Mouse (Mus musculus): Measurements from ENCODE around the gene Ypel2. TPM values are rescaled to one million over a fixed set of nuclear protein-coding genes. Genes with fewer than 3 reads are reported as not detected.

Ypel2 gene
- polyA plus RNA-seq, 1 experiment from 2014 or later, result 7.7 TPM

- Histone ChIP-seq H3K27me3 (replicated peaks) (no peaks in the 10 kb centered on the region), H3K4me2 (no peak overlapping the region), H3K27ac (no peak overlapping the region), H3K9me3 (no peaks in the 10 kb centered on the region), H3K4me3 (replicated peaks) (no peak overlapping the region), H3K4me1 (no peaks in the 10 kb centered on the region), H3K9ac (no peak overlapping the region), H3K36me3 (no peaks in the 10 kb centered on the region)
- ATAC-seq (ENCODE audit: insufficient read depth, low FRiP score, low read depth), result no peak
- 88% methylated on average over 6 of the region's 6 CpGs for WGBS
These were observed 87.2 kb downstream of the Ypel2 start for GRCm38 (mm10) chr11:86906257-86906656.

- no peak overlapping the region for H3K9ac ChIP-seq
- H3K27me3 ChIP-seq (replicated peaks), result no peaks in the 10 kb centered on the region
- no peaks in the 10 kb centered on the region for H3K36me3 ChIP-seq
- no peak overlapping the region for H3K4me2 ChIP-seq
- H3K4me1 ChIP-seq, result no peaks in the 10 kb centered on the region
- no peak overlapping the region for H3K4me3 ChIP-seq (replicated peaks)
- H3K9me3 ChIP-seq, result no peaks in the 10 kb centered on the region
- WGBS, result 80% methylated on average over 2 of the region's 2 CpGs
- ATAC-seq (ENCODE audit: insufficient read depth, low FRiP score, low read depth), result no peak
- no peak overlapping the region for H3K27ac ChIP-seq
These were observed 88.2 kb downstream of the Ypel2 start for GRCm38 (mm10) chr11:86905261-86905660.

- Histone ChIP-seq H3K36me3 (no peaks in the 10 kb centered on the region), H3K4me1 (no peaks in the 10 kb centered on the region), H3K4me3 (replicated peaks) (no peak overlapping the region), H3K9me3 (no peaks in the 10 kb centered on the region), H3K4me2 (no peak overlapping the region), H3K9ac (no peak overlapping the region), H3K27ac (no peak overlapping the region), H3K27me3 (replicated peaks) (no peaks in the 10 kb centered on the region)
- no peak for ATAC-seq (ENCODE audit: insufficient read depth, low FRiP score, low read depth)
- 64% methylated on average over 4 of the region's 4 CpGs for WGBS
These were observed 88.8 kb downstream of the Ypel2 start for GRCm38 (mm10) chr11:86904706-86905105.

GRCm38 (mm10) chr11:86898367-86898766 lies 95.1 kb downstream of the Ypel2 start:
- no peaks in the 10 kb centered on the region for H3K9me3 ChIP-seq
- no peaks in the 10 kb centered on the region for H3K36me3 ChIP-seq
- no peak for ATAC-seq (ENCODE audit: insufficient read depth, low FRiP score, low read depth)
- no peak overlapping the region for H3K27ac ChIP-seq
- H3K4me1 ChIP-seq, result peaks cover 8% of the 10 kb centered on the region; the same call in 1 of the 2 replicates
- no peak overlapping the region for H3K4me3 ChIP-seq (replicated peaks)
- WGBS, result 19% methylated on average over 2 of the region's 2 CpGs
- H3K9ac ChIP-seq, result no peak overlapping the region
- H3K27me3 ChIP-seq (replicated peaks), result no peaks in the 10 kb centered on the region
- no peak overlapping the region for H3K4me2 ChIP-seq

GRCm38 (mm10) chr11:86895567-86895966 lies 97.9 kb downstream of the Ypel2 start:
- Histone ChIP-seq H3K9me3 (no peaks in the 10 kb centered on the region), H3K27ac (no peak overlapping the region), H3K27me3 (replicated peaks) (no peaks in the 10 kb centered on the region), H3K4me3 (replicated peaks) (no peak overlapping the region), H3K4me2 (no peak overlapping the region), H3K9ac (no peak overlapping the region), H3K4me1 (peaks cover 8% of the 10 kb centered on the region; the same call in 1 of the 2 replicates), H3K36me3 (no peaks in the 10 kb centered on the region)
- WGBS, result 51% methylated on average over 3 of the region's 3 CpGs
- ATAC-seq (ENCODE audit: insufficient read depth, low FRiP score, low read depth), result no peak

- no peak overlapping the region for H3K27ac ChIP-seq
- no peaks in the 10 kb centered on the region for H3K36me3 ChIP-seq
- no peaks in the 10 kb centered on the region for H3K27me3 ChIP-seq (replicated peaks)
- H3K4me3 ChIP-seq (replicated peaks), result no peak overlapping the region
- H3K4me2 ChIP-seq, result no peak overlapping the region
- ATAC-seq (ENCODE audit: insufficient read depth, low FRiP score, low read depth), result no peak
- no peaks in the 10 kb centered on the region for H3K9me3 ChIP-seq
- H3K9ac ChIP-seq, result no peak overlapping the region
- WGBS, result 61% methylated on average over 9 of the region's 9 CpGs
- H3K4me1 ChIP-seq, result peaks cover 8% of the 10 kb centered on the region; the same call in 1 of the 2 replicates
These were observed 98.4 kb downstream of the Ypel2 start for GRCm38 (mm10) chr11:86895156-86895555.

- Histone ChIP-seq H3K4me1 (peaks cover 8% of the 10 kb centered on the region; the same call in 1 of the 2 replicates), H3K9ac (no peak overlapping the region), H3K4me3 (replicated peaks) (peak overlapping the region; percentile 23; the same call in 1 of the 2 replicates), H3K36me3 (no peaks in the 10 kb centered on the region), H3K4me2 (peak overlapping the region; percentile 59), H3K27me3 (replicated peaks) (no peaks in the 10 kb centered on the region), H3K27ac (no peak overlapping the region), H3K9me3 (no peaks in the 10 kb centered on the region)
- ATAC-seq (ENCODE audit: insufficient read depth, low FRiP score, low read depth), result peak; percentile 27; the same call in 1 of the 2 replicates
- 3% methylated on average over 19 of the region's 19 CpGs for WGBS
These were observed 99.3 kb downstream of the Ypel2 start for GRCm38 (mm10) chr11:86894171-86894577.

- Histone ChIP-seq H3K4me2 (no peak overlapping the region), H3K27ac (no peak overlapping the region), H3K27me3 (replicated peaks) (no peaks in the 10 kb centered on the region), H3K36me3 (no peaks in the 10 kb centered on the region), H3K9me3 (no peaks in the 10 kb centered on the region), H3K9ac (no peak overlapping the region), H3K4me1 (0 out of 2 replicates have a peak, but pooled peaks cover 5% of the 10 kb centered on the region), H3K4me3 (replicated peaks) (no peak overlapping the region)
- 82% methylated on average over 15 of the region's 15 CpGs for WGBS
- no peak for ATAC-seq (ENCODE audit: insufficient read depth, low FRiP score, low read depth)
These were observed 100.4 kb downstream of the Ypel2 start for GRCm38 (mm10) chr11:86892996-86893670.

Other genes starting within 250 kb of the Ypel2 start
- gene Cltc, start 236.1 kb downstream of the Ypel2 start, polyA plus RNA-seq (2015; fragmentation: Nextera tagmentation; extraction: Ambion mirVana), result 117 and 130 TPM in 2 replicates
- gene Dhx40, start 186.0 kb downstream of the Ypel2 start, polyA plus RNA-seq (2015; fragmentation: Nextera tagmentation; extraction: Ambion mirVana), result 17.6 and 19.1 TPM in 2 replicates
- gene Gdpd1, start 80.4 kb upstream of the Ypel2 start, polyA plus RNA-seq (2015; fragmentation: Nextera tagmentation; extraction: Ambion mirVana), result 24.5 and 26.7 TPM in 2 replicates
- gene Smg8, start 93.1 kb upstream of the Ypel2 start, polyA plus RNA-seq (2015; fragmentation: Nextera tagmentation; extraction: Ambion mirVana), result 17.2 TPM in 2 replicates
- 6.6 and 8.1 TPM in 2 replicates for gene Prr11, start 115.0 kb upstream of the Ypel2 start, polyA plus RNA-seq (2015; fragmentation: Nextera tagmentation; extraction: Ambion mirVana)
- gene Ska2, start 115.5 kb upstream of the Ypel2 start, polyA plus RNA-seq (2015; fragmentation: Nextera tagmentation; extraction: Ambion mirVana), result 47.7 and 49.4 TPM in 2 replicates
- 29.3 and 30.6 TPM in 2 replicates for gene Trim37, start 133.4 kb upstream of the Ypel2 start, polyA plus RNA-seq (2015; fragmentation: Nextera tagmentation; extraction: Ambion mirVana)

All from stomach, embryonic 15.5 days (tissue).